Mouse (Mus musculus) cortical plate, adult 2 months (tissue): ENCODE measurements at regions not wholly inside any gene's neighbourhood (a gene's known extent, or its start where the extent isn't known, plus 50 kb on each side); places are given as distances from the start of the nearest gene placed in this dataset.

Source experiments
- H3K27ac ChIP-seq: fragments of 200-500 bp; 2 replicates; pipeline ENCODE4 v1.5.1; 2012; ENCODE audit warnings: low read length, control low read depth, inconsistent platforms; ENCODE audit not compliant: insufficient read depth
- H3K4me1 ChIP-seq: fragments of 200-500 bp; 2 replicates; pipeline ENCODE4 v1.6.1; 2011; ENCODE audit warnings: low read length; ENCODE audit not compliant: control insufficient read depth, insufficient read depth
- H3K4me3 ChIP-seq: fragments of 200-500 bp; 2 replicates; pipeline ENCODE4 v1.5.1; 2011; ENCODE audit warnings: mild to moderate bottlenecking, low read length, control low read depth; ENCODE audit not compliant: insufficient read depth
- CTCF ChIP-seq: fragments of 200-500 bp; IDR thresholded peaks from 2 replicates; pipeline ENCODE4 v1.5.1; 2011; ENCODE audit warnings: mild to moderate bottlenecking, control low read depth, low read length; ENCODE audit not compliant: insufficient read depth; ENCODE audit errors: extremely low read depth
- POLR2A ChIP-seq: fragments of 200-500 bp; IDR thresholded peaks from 2 replicates; pipeline ENCODE4 v1.6.1; 2011; ENCODE audit warnings: mild to moderate bottlenecking, low read length, control low read depth; ENCODE audit not compliant: insufficient read depth; ENCODE audit errors: extremely low read depth

- Histone ChIP-seq H3K27ac (no peak overlapping the region), H3K4me1 (no peaks in the 10 kb centered on the region), H3K4me3 (no peak overlapping the region)
- TF ChIP-seq POLR2A, result no peak
- no peak for TF ChIP-seq CTCF
Observed at GRCm38 (mm10) chr8:36030237-36030636, 264.6 kb downstream of the Gm19410 start.

- no peak overlapping the region for H3K4me3 ChIP-seq
- TF ChIP-seq POLR2A (no peak), CTCF (no peak)
Observed at GRCm38 (mm10) chr8:36031966-36032719, 266.6 kb downstream of the Gm19410 start.

GRCm38 (mm10) chr8:36035339-36035738 is 269.7 kb downstream of the Gm19410 start:
- Histone ChIP-seq H3K27ac (no peak overlapping the region), H3K4me1 (no peaks in the 10 kb centered on the region), H3K4me3 (no peak overlapping the region)
- no peak for TF ChIP-seq POLR2A

More at GRCm38 (mm10) chr8:36031966-36032719, 266.6 kb downstream of the Gm19410 start:
- no peak overlapping the region for H3K27ac ChIP-seq
- no peaks in the 10 kb centered on the region for H3K4me1 ChIP-seq

GRCm38 (mm10) chr8:36036271-36036670 is 270.7 kb downstream of the Gm19410 start:
- TF ChIP-seq CTCF (no peak), POLR2A (no peak)
- H3K27ac ChIP-seq, result no peak overlapping the region
- H3K4me3 ChIP-seq, result no peak overlapping the region
- no peaks in the 10 kb centered on the region for H3K4me1 ChIP-seq

GRCm38 (mm10) chr8:36041222-36041864 is 275.8 kb downstream of the Gm19410 start:
- Histone ChIP-seq H3K27ac (no peak overlapping the region), H3K4me1 (no peaks in the 10 kb centered on the region), H3K4me3 (no peak overlapping the region)
- no peak for TF ChIP-seq POLR2A
- TF ChIP-seq CTCF, result no peak

GRCm38 (mm10) chr8:36042594-36042993 is 277.0 kb downstream of the Gm19410 start:
- TF ChIP-seq CTCF, result no peak
- no peak for TF ChIP-seq POLR2A
- H3K4me3 ChIP-seq, result no peak overlapping the region
- H3K4me1 ChIP-seq, result no peaks in the 10 kb centered on the region
- H3K27ac ChIP-seq, result no peak overlapping the region
